Mouse (Mus musculus) adrenal gland, postnatal 0 days (tissue): ENCODE results near the gene Olfr237-ps1. TPM values are rescaled to one million over a fixed set of nuclear protein-coding genes. Genes with fewer than 3 reads are reported as not detected.

Experiments
- polyA plus RNA-seq: library from polyadenylated mRNA; unstranded; fragments of >200 nt; fragmentation: Nextera tagmentation; extraction: Ambion mirVana; gene quantifications from 2 replicates; pipeline ENCODE4 v1.2.1, GENCODE M21; 2015

Olfr237-ps1 gene
- polyA plus RNA-seq = not detected in 2 replicates

GRCm38 (mm10) chr6:43146267-43146666, at the start of gene Olfr237-ps1:
Gene Olfr237-ps1 (plus strand): TSS chr6:43146567.

GRCm38 (mm10) chr6:43106069-43106468, 40.3 kb upstream of the Olfr237-ps1 start, which contains the start of gene Olfr441:
Gene Olfr441 (plus strand): TSS chr6:43106369.

GRCm38 (mm10) chr6:43162982-43163381, 16.6 kb downstream of the Olfr237-ps1 start, which contains the start of gene Olfr437:
Gene Olfr437 (plus strand): TSS chr6:43163282.

GRCm38 (mm10) chr6:43171840-43172239, 25.5 kb downstream of the Olfr237-ps1 start, which contains the start of gene Olfr13:
Gene Olfr13 (plus strand): TSS chr6:43172140.

GRCm38 (mm10) chr6:43196781-43197180, 50.4 kb downstream of the Olfr237-ps1 start, which contains the start of gene Olfr435:
Gene Olfr435 (plus strand): TSS chr6:43197146.

Other genes starting within 250 kb of the Olfr237-ps1 start
- not detected in 2 replicates for gene Olfr447, start 237.7 kb upstream of the Olfr237-ps1 start, polyA plus RNA-seq
- gene Olfr446, start 225.2 kb upstream of the Olfr237-ps1 start, polyA plus RNA-seq = not detected in 2 replicates
- gene Olfr444, start 197.5 kb upstream of the Olfr237-ps1 start, polyA plus RNA-seq = not detected in 2 replicates
- not detected in 2 replicates for gene Olfr441, start 40.2 kb upstream of the Olfr237-ps1 start, polyA plus RNA-seq
- gene Olfr437, start 16.7 kb downstream of the Olfr237-ps1 start, polyA plus RNA-seq = not detected in 2 replicates
- gene Olfr13, start 25.6 kb downstream of the Olfr237-ps1 start, polyA plus RNA-seq = not detected in 2 replicates
- gene Olfr435, start 50.6 kb downstream of the Olfr237-ps1 start, polyA plus RNA-seq = not detected in 2 replicates
- not detected in 2 replicates for gene Olfr434, start 66.5 kb downstream of the Olfr237-ps1 start, polyA plus RNA-seq
- not detected in 2 replicates for gene Olfr47, start 85.0 kb downstream of the Olfr237-ps1 start, polyA plus RNA-seq
- 2.3 and 4.1 TPM in 2 replicates for gene Arhgef5, start 119.0 kb downstream of the Olfr237-ps1 start, polyA plus RNA-seq
- 0.19 TPM in 1 of 2 replicates, not detected in the other for gene Nobox, start 163.0 kb downstream of the Olfr237-ps1 start, polyA plus RNA-seq